Mouse (Mus musculus) MEL (cell line): ENCODE data around the gene Cacna1g. TPM values are rescaled to one million over a fixed set of nuclear protein-coding genes. Genes with fewer than 3 reads are reported as not detected.

Experiments used
- DNase-seq: peaks from one replicate; pipeline ENCODE4 v3.0.0; 2011; ENCODE audit warnings: low read depth, low spot score
- H3K27ac ChIP-seq: 2 replicates; pipeline ENCODE4 v1.5.1; 2012; ENCODE audit warnings: low read depth, mild to moderate bottlenecking, control low read depth, low read length, moderate library complexity; ENCODE audit not compliant: control insufficient read depth
- H3K27me3 ChIP-seq, 2 experiments: fragments of 150-350 bp in 1 of 2; sonication (generic) in 1 of 2; 2 replicates each; pipeline ENCODE4 v1.6.1; 2012; ENCODE audit warnings: low read length in 2 of 2, mild to moderate bottlenecking in 2 of 2, improper control_type of control experiment in 1 of 2, moderate library complexity in 1 of 2; ENCODE audit not compliant: insufficient read depth in 2 of 2, control insufficient read depth in 1 of 2
- H3K36me3 ChIP-seq, 2 experiments: 2 replicates each; pipeline ENCODE4 v1.6.1; 2012 to 2014; ENCODE audit warnings: low read length in 2 of 2, improper control_type of control experiment in 1 of 2, inconsistent platforms in 1 of 2, mild to moderate bottlenecking in 1 of 2; ENCODE audit not compliant: insufficient read depth in 2 of 2, control insufficient read depth in 1 of 2
- H3K4me1 ChIP-seq, 2 experiments: fragments of 150-350 bp in 1 of 2; sonication (generic) in 1 of 2; 2 replicates each; pipeline ENCODE4 v1.6.1; 2012; ENCODE audit warnings: low read length in 2 of 2, improper control_type of control experiment in 1 of 2, mild to moderate bottlenecking in 1 of 2; ENCODE audit not compliant: insufficient read depth in 2 of 2, control insufficient read depth in 1 of 2
- H3K4me3 ChIP-seq, 2 experiments: fragments of 150-350 bp in 1 of 2; sonication (generic) in 1 of 2; 2 replicates each; pipeline ENCODE4 v1.5.1; 2012; ENCODE audit warnings: low read depth in 2 of 2, low read length in 2 of 2, mild to moderate bottlenecking in 2 of 2, moderate library complexity in 2 of 2, control low read depth in 1 of 2, improper control_type of control experiment in 1 of 2; ENCODE audit not compliant: control insufficient read depth in 1 of 2, insufficient read depth in 1 of 2
- H3K79me2 ChIP-seq: 2 replicates; pipeline ENCODE4 v1.6.1; 2012; ENCODE audit warnings: mild to moderate bottlenecking, low read length, moderate library complexity; ENCODE audit not compliant: control insufficient read depth, poor library complexity, insufficient read depth
- H3K9ac ChIP-seq: 2 replicates; pipeline ENCODE4 v1.6.1; 2012; ENCODE audit warnings: low read depth, mild to moderate bottlenecking, control low read depth, low read length, moderate library complexity; ENCODE audit not compliant: control insufficient read depth, poor library complexity, severe bottlenecking
- H3K9me3 ChIP-seq: fragments of 150-350 bp; sonication (generic); replicated peaks from 2 replicates; pipeline ENCODE4 v1.6.1; 2012; ENCODE audit warnings: mild to moderate bottlenecking, low read length, improper control_type of control experiment, moderate library complexity; ENCODE audit not compliant: insufficient read depth
- CHD2 ChIP-seq: IDR thresholded peaks from 2 replicates; pipeline ENCODE4 v1.6.1; 2011; ENCODE audit warnings: low read length, improper control_type of control experiment
- CTCF ChIP-seq, 3 experiments: IDR thresholded peaks in 2 of 3; conservative IDR thresholded peaks in 1 of 3; 2 replicates each; pipeline ENCODE4 v1.5.1; 2011 to 2012; ENCODE audit warnings: low read length in 3 of 3, low read depth in 2 of 3, mild to moderate bottlenecking in 2 of 3, improper control_type of control experiment in 1 of 3, inconsistent platforms in 1 of 3, mixed read lengths in 1 of 3, moderate library complexity in 1 of 3; ENCODE audit not compliant: control insufficient read depth in 1 of 3, insufficient read depth in 1 of 3, poor library complexity in 1 of 3, severe bottlenecking in 1 of 3
- E2F4 ChIP-seq: IDR thresholded peaks from 2 replicates; pipeline ENCODE4 v1.6.1; 2011; ENCODE audit warnings: low read depth, low read length, improper control_type of control experiment, borderline replicate concordance
- EP300 ChIP-seq, 2 experiments: IDR thresholded peaks; 2 replicates each; pipeline ENCODE4 v1.6.1; 2011; ENCODE audit warnings: improper control_type of control experiment in 2 of 2, low read length in 2 of 2, low read depth in 1 of 2, mild to moderate bottlenecking in 1 of 2
- ETS1 ChIP-seq: IDR thresholded peaks from 2 replicates; pipeline ENCODE4 v1.6.1; 2012; ENCODE audit warnings: low read depth, mild to moderate bottlenecking, inconsistent platforms, low read length, improper control_type of control experiment, moderate library complexity
- GABPA ChIP-seq: IDR thresholded peaks from 2 replicates; pipeline ENCODE4 v1.6.1; 2012; ENCODE audit warnings: low read depth, mild to moderate bottlenecking, inconsistent platforms, low read length, improper control_type of control experiment, moderate library complexity
- GATA1 ChIP-seq: IDR thresholded peaks from 2 replicates; pipeline ENCODE4 v1.6.1; 2011; ENCODE audit warnings: low read depth, low read length, improper control_type of control experiment
- JUND ChIP-seq: IDR thresholded peaks from 2 replicates; pipeline ENCODE4 v1.6.1; 2011; ENCODE audit warnings: low read depth, mild to moderate bottlenecking, improper control_type of control experiment, low read length
- KAT2A ChIP-seq: conservative IDR thresholded peaks from 2 replicates; pipeline ENCODE4 v1.6.1; 2012; ENCODE audit warnings: low read depth, low read length, improper control_type of control experiment, inconsistent platforms
- MAFK ChIP-seq: IDR thresholded peaks from 2 replicates; pipeline ENCODE4 v1.6.1; 2011; ENCODE audit warnings: low read depth, mild to moderate bottlenecking, low read length, improper control_type of control experiment, borderline replicate concordance
- NELFE ChIP-seq: IDR thresholded peaks from 2 replicates; pipeline ENCODE4 v1.6.1; 2011; ENCODE audit warnings: low read depth, low read length, improper control_type of control experiment
- POLR2A ChIP-seq, 2 experiments: IDR thresholded peaks; 2 replicates each; pipeline ENCODE4 v1.6.1; 2011 to 2012; ENCODE audit warnings: low read length in 2 of 2, mild to moderate bottlenecking in 2 of 2, control low read depth in 1 of 2, improper control_type of control experiment in 1 of 2, low read depth in 1 of 2, moderate library complexity in 1 of 2; ENCODE audit not compliant: control insufficient read depth in 1 of 2, insufficient read depth in 1 of 2, poor library complexity in 1 of 2
- POLR2AphosphoS5 ChIP-seq: IDR thresholded peaks from 2 replicates; pipeline ENCODE4 v1.6.1; 2012; ENCODE audit warnings: low read depth, borderline replicate concordance, mild to moderate bottlenecking, inconsistent platforms, low read length, moderate library complexity, mixed read lengths
- RAD21 ChIP-seq: IDR thresholded peaks from 2 replicates; pipeline ENCODE4 v1.6.1; 2011; ENCODE audit warnings: mild to moderate bottlenecking, low read depth, low read length, improper control_type of control experiment
- SIN3A ChIP-seq: IDR thresholded peaks from 2 replicates; pipeline ENCODE4 v1.6.1; 2012; ENCODE audit warnings: low read length, improper control_type of control experiment, inconsistent platforms
- SMC3 ChIP-seq: IDR thresholded peaks from 2 replicates; pipeline ENCODE4 v1.6.1; 2011; ENCODE audit warnings: low read depth, low read length, improper control_type of control experiment
- TAL1 ChIP-seq: IDR thresholded peaks from 2 replicates; pipeline ENCODE4 v1.6.1; 2012; ENCODE audit warnings: mild to moderate bottlenecking, inconsistent platforms, low read length, moderate library complexity, mixed read lengths
- TBP ChIP-seq: IDR thresholded peaks from 2 replicates; pipeline ENCODE4 v1.8.0; 2011; ENCODE audit warnings: low read depth, low read length, improper control_type of control experiment
- TCF12 ChIP-seq: IDR thresholded peaks from 2 replicates; pipeline ENCODE4 v1.6.1; 2014; ENCODE audit warnings: low read depth, mild to moderate bottlenecking, inconsistent platforms, low read length, improper control_type of control experiment, moderate library complexity
- USF2 ChIP-seq, 2 experiments: IDR thresholded peaks; 2 replicates each; pipeline ENCODE4 v1.6.1; 2011 to 2012; ENCODE audit warnings: improper control_type of control experiment in 2 of 2, low read length in 2 of 2, borderline replicate concordance in 1 of 2, inconsistent platforms in 1 of 2, low read depth in 1 of 2, mild to moderate bottlenecking in 1 of 2; ENCODE audit not compliant: insufficient read depth in 1 of 2
- ZC3H11A ChIP-seq: IDR thresholded peaks from 2 replicates; pipeline ENCODE4 v1.6.1; 2012; ENCODE audit warnings: low read depth, mild to moderate bottlenecking, inconsistent platforms, low read length, improper control_type of control experiment
- ZKSCAN1 ChIP-seq: IDR thresholded peaks from 2 replicates; pipeline ENCODE4 v1.6.1; 2012; ENCODE audit warnings: low read depth, mild to moderate bottlenecking, inconsistent platforms, low read length, improper control_type of control experiment, moderate library complexity
- ZNF384 ChIP-seq: IDR thresholded peaks from 2 replicates; pipeline ENCODE4 v1.6.1; 2012; ENCODE audit warnings: low read depth, mild to moderate bottlenecking, inconsistent platforms, low read length, improper control_type of control experiment
- polyA plus RNA-seq, 2 experiments: library from polyadenylated mRNA; stranded (reverse) in 1 of 2; unstranded in 1 of 2; fragments of >175 nt in 1 of 2; fragments of >200 nt in 1 of 2; gene quantifications; 2 replicates each; pipeline versions ENCODE4 v1.2.1 to v1.2.4; 2012; ENCODE audit warnings: low replicate concordance in 2 of 2, low read depth in 1 of 2; ENCODE audit not compliant: insufficient read length in 2 of 2, insufficient read depth in 1 of 2, missing spikeins in 1 of 2
- total RNA-seq: library from RNA; depleted of rRNA; stranded (reverse); fragments of 300-350 nt; gene quantifications from 2 replicates; pipeline ENCODE4 v1.2.3, GENCODE M21; 2012

Gene Cacna1g
- total and polyA plus RNA-seq, 3 experiments, result 0.01 to 0.04 TPM; not detected in 1

DNA sequence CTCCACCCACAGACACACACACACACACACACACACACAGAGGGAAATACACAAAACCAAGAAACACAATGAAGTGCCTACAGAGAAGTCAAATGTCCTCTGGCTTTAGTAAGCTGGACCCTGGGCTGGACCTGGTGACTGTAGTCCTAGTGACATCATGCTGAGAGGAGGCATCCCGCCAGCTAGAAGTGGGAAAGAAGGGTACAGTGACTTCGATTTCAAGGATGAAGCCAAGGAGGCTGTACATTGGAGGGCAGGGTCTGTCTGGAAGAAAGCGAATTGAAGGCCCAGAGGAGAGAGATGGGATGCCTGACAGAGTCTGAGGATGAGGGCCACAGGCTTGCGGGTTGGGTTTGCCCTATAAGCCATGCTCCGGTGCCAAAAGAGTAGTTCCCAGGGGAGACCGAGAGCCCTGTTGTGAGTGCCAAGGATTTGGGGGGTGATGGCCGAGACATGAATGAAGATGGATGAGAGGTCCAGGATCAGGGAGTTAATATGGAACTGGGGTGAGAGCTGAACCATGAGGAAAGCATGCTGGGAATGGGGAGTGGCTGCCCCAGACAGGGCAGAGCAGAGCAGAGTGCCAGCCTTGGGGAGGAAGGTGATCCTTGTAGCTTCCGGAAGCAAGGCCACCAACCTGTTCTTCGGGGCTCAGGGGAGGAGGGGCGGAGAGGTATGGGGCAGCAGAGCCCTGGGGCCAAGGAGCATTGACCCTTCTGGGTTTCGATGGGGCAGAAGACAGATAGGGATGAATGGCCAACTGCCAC lies 15.0 kb upstream of the Cacna1g start:
- no peak for DNase-seq
- no peaks in the 10 kb centered on the region for H3K79me2 ChIP-seq
- TF ChIP-seq TCF12 (no peak), JUND (no peak), USF2 (IDR thresholded peaks at IDR 0.05; ENCODE audit: borderline replicate concordance in 1 of 2, insufficient read depth in 1 of 2, low read depth in 1 of 2, low read length in 2 of 2) (no peak), RAD21 (no peak), EP300 (IDR thresholded peaks at IDR 0.05; ENCODE audit: low read depth in 1 of 2, low read length in 2 of 2) (no peak), POLR2AphosphoS5 (no peak), ZNF384 (no peak), NELFE (no peak), ZC3H11A (no peak), KAT2A (no peak), CHD2 (no peak), ZKSCAN1 (no peak), POLR2A (IDR thresholded peaks at IDR 0.05; ENCODE audit: control insufficient read depth in 1 of 2, insufficient read depth in 1 of 2, low read depth in 1 of 2, low read length in 2 of 2, poor library complexity in 1 of 2) (no peak), MAFK (no peak), ETS1 (no peak), TBP (no peak), E2F4 (no peak), GABPA (no peak), SIN3A (no peak), TAL1 (no peak)
- H3K27me3 ChIP-seq, result peaks cover 0 to 2% of the 10 kb centered on the region in 2 experiments; a peak in 1 of 4 replicates
- no peak overlapping the region for H3K4me3 ChIP-seq
- H3K36me3 ChIP-seq, result no peaks in the 10 kb centered on the region
- no peaks in the 10 kb centered on the region for H3K9me3 ChIP-seq
- no peak overlapping the region for H3K9ac ChIP-seq
- no peaks in the 10 kb centered on the region for H3K4me1 ChIP-seq
- H3K27ac ChIP-seq, result no peak overlapping the region

DNA sequence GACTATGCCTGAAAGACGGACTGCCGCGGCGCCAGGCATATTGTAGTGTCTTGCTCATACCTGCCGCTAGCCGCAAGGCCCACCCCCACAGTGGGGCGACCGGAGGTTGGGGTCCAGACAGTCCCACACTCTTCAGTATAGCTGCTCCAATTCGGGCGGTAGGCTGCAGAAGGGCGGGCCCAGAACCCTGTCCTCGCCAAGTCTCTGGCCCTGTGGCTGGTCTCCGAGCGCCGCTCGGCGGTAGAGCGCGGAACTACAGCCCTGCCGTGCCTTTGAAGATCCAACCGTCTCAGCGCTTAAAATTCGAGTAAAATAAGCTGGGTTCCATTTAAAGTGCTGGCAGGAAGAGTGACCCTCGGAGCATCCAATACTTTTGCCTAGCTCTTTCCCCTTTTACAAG lies 12.0 kb upstream of the Cacna1g start, which contains the start of gene Spata20:
TSS of gene Spata20 (minus strand) at position 179 of the 400 bp plus-strand sequence.
- Histone ChIP-seq H3K9ac (no peak within 1 kb of the TSS), H3K27me3 (peaks cover under 1 to 2% of the 10 kb centered on the region in 2 experiments; a peak in 2 of 4 replicates)

More for the DNA sequence above, 12.0 kb upstream of the Cacna1g start, which contains the start of gene Spata20:
- H3K79me2 ChIP-seq, result no peaks in the 10 kb centered on the region
- H3K27ac ChIP-seq, result no peak within 1 kb of the TSS
- DNase-seq, result peak; percentile 71
- TF ChIP-seq SMC3 (peak; percentile 92), CTCF (IDR thresholded peaks at IDR 0.05 in 2 of 3, conservative IDR thresholded peaks at IDR 0.05 in 1 of 3; ENCODE audit: control insufficient read depth in 1 of 3, insufficient read depth in 1 of 3, low read depth in 2 of 3, low read length in 3 of 3, poor library complexity in 1 of 3, severe bottlenecking in 1 of 3) (peak; percentile 94 to 98 (median 94)), ZC3H11A (peak; percentile 89), TAL1 (no peak), EP300 (IDR thresholded peaks at IDR 0.05; ENCODE audit: low read depth in 1 of 2, low read length in 2 of 2) (no peak), GATA1 (no peak)
- no peak within 1 kb of the TSS for H3K4me3 ChIP-seq
- no peaks in the 10 kb centered on the region for H3K4me1 ChIP-seq
- H3K9me3 ChIP-seq, result no peaks in the 10 kb centered on the region
- H3K36me3 ChIP-seq, result no peaks in the 10 kb centered on the region
